In genomic region chr6:5633036-5633708, GRCm38 (mm10) we compare ENCODE assay signal across 9 mouse cellular contexts.
DNase-seq lines count a peak whose midpoint lies in the region; ATAC-seq and TF ChIP-seq lines count a peak whose summit lies in the region.
"Had no signal": no experiment of that assay in that cellular context is flagged by ENCODE, and none has a peak within 500 bp of the region (broad histone marks: within the 10 kb centered on the region; RNA-seq: fewer than 3 reads in every experiment).

No protein-coding gene starts in this region.

- H3K9ac ChIP-seq in kidney, embryonic 15.5 days, result no peak overlapping the region
- H3K9ac ChIP-seq in liver, adult 2 months (ENCODE audit: low read depth, low read length), result no peak overlapping the region
- H3K9ac ChIP-seq in neural tube, embryonic 13.5 days, result no peak overlapping the region
- H3K9ac ChIP-seq: embryonic facial prominence, embryonic 12.5 days had no signal

- no peak overlapping the region for H3K27ac ChIP-seq in kidney, embryonic 15.5 days
- no peak overlapping the region for H3K27ac ChIP-seq in liver, adult 2 months (replicated peaks; ENCODE audit: insufficient read depth, low read depth, low read length)
- no peak overlapping the region for H3K27ac ChIP-seq in neural tube, embryonic 13.5 days (replicated peaks)
- H3K27ac ChIP-seq: embryonic facial prominence, embryonic 12.5 days had no signal

- no peaks in the 10 kb centered on the region for H3K27me3 ChIP-seq in kidney, embryonic 15.5 days
- no peaks in the 10 kb centered on the region for H3K27me3 ChIP-seq in liver, adult 2 months (ENCODE audit: control insufficient read depth, insufficient read depth, low read length)
- no peaks in the 10 kb centered on the region for H3K27me3 ChIP-seq in neural tube, embryonic 13.5 days
- H3K27me3 ChIP-seq: embryonic facial prominence, embryonic 12.5 days had no signal

- H3K4me3 ChIP-seq in kidney, embryonic 15.5 days (replicated peaks), result no peak overlapping the region
- H3K4me3 ChIP-seq in liver, adult 2 months (ENCODE audit: insufficient read depth, low read depth, low read length), result no peak overlapping the region
- H3K4me3 ChIP-seq in neural tube, embryonic 13.5 days, result no peak overlapping the region
- H3K4me3 ChIP-seq: embryonic facial prominence, embryonic 12.5 days had no signal

- peak; percentile 67 for ATAC-seq in kidney, embryonic 15.5 days (replicated peaks; ENCODE audit: low FRiP score)
- ATAC-seq in neural tube, embryonic 13.5 days (ENCODE audit: low read depth), result peak; percentile 84

- peak; percentile 75 for TF ChIP-seq CTCF in liver, adult 2 months (IDR thresholded peaks at IDR 0.05; ENCODE audit: low read depth, low read length)

- no peaks in the 10 kb centered on the region for H3K36me3 ChIP-seq in kidney, embryonic 15.5 days
- no peaks in the 10 kb centered on the region for H3K36me3 ChIP-seq in liver, adult 2 months (ENCODE audit: control insufficient read depth, insufficient read depth, low read length)
- no peaks in the 10 kb centered on the region for H3K36me3 ChIP-seq in neural tube, embryonic 13.5 days
- H3K36me3 ChIP-seq: embryonic facial prominence, embryonic 12.5 days had no signal

- TF ChIP-seq POLR2A in liver, adult 2 months (IDR thresholded peaks at IDR 0.05; ENCODE audit: extremely low read depth, insufficient read depth, low read length), result no peak

- DNase-seq in 416B (ENCODE audit: low read depth), result peak; percentile 40
- DNase-seq in adrenal gland, adult 18-20 months (ENCODE audit: low spot score in 2 of 2), result peak; percentile 57 to 66
- peak; percentile 79 for DNase-seq in embryo, embryonic 10 days (ENCODE audit: low spot score)
- DNase-seq in heart, adult 9 months (ENCODE audit: low spot score in 2 of 2), result peak; percentile 9 to 28
- peak; percentile 73 for DNase-seq in liver, adult 2 months (ENCODE audit: extremely low read depth, low read depth, low spot score)
- peak; percentile 36 for DNase-seq in yolk sac, embryonic 10.5 days (ENCODE audit: low spot score)

- H3K9me3 ChIP-seq in kidney, embryonic 15.5 days (replicated peaks), result no peaks in the 10 kb centered on the region
- no peaks in the 10 kb centered on the region for H3K9me3 ChIP-seq in neural tube, embryonic 13.5 days
- H3K9me3 ChIP-seq: embryonic facial prominence, embryonic 12.5 days had no signal

- whole genome bisulfite sequencing in kidney, embryonic 15.5 days, result 22% methylated on average over 10 of the region's 10 CpGs
- WGBS in liver, adult 2 months, result 14% methylated on average over 10 of the region's 10 CpGs
- 23% methylated on average over 10 of the region's 10 CpGs for WGBS in neural tube, embryonic 13.5 days

- no peaks in the 10 kb centered on the region for H3K4me1 ChIP-seq in kidney, embryonic 15.5 days
- peaks cover 5% of the 10 kb centered on the region; the same call in 1 of the 2 replicates for H3K4me1 ChIP-seq in liver, adult 2 months (ENCODE audit: control insufficient read depth, insufficient read depth, low read length)
- H3K4me1 ChIP-seq in neural tube, embryonic 13.5 days (replicated peaks), result no peaks in the 10 kb centered on the region
- H3K4me1 ChIP-seq: embryonic facial prominence, embryonic 12.5 days had no signal

- no peaks in the 10 kb centered on the region for H3K79me2 ChIP-seq in liver, adult 2 months (ENCODE audit: control insufficient read depth, insufficient read depth, low read length)

- H3K4me2 ChIP-seq in kidney, embryonic 15.5 days, result 0 out of 2 replicates have a peak overlapping the region, but pooled peaks have one; percentile 20
- H3K4me2 ChIP-seq in neural tube, embryonic 13.5 days, result 0 out of 2 replicates have a peak overlapping the region, but pooled peaks have one; percentile 9
- H3K4me2 ChIP-seq: embryonic facial prominence, embryonic 12.5 days had no signal

Comparison
In these comparisons a context has a peak if more than half of its experiments do, and no peak if none do; other contexts are left out.
1. DNase-seq: peak in every context shown above with its lines; median percentile 79 in embryo, embryonic 10 days; 73 in liver, adult 2 months; 62 in adrenal gland, adult 18-20 months; 40 in 416B; 36 in yolk sac, embryonic 10.5 days; 18 in heart, adult 9 months.